Mouse (Mus musculus): ENCODE results near the gene Lhx2. TPM values are rescaled to one million over a fixed set of nuclear protein-coding genes. Genes with fewer than 3 reads are reported as not detected.

Lhx2 gene
- total RNA-seq (2022), result under 1 TPM in 1 of 4 experiments, not detected in 3; 0.24 TPM

- DNase-seq (ENCODE audit: low spot score), result no peak
Measured at GRCm38 (mm10) chr2:38338990-38339909, at the start of gene Lhx2. Gene Lhx2 (plus strand): TSS chr2:38339281.

DNA sequence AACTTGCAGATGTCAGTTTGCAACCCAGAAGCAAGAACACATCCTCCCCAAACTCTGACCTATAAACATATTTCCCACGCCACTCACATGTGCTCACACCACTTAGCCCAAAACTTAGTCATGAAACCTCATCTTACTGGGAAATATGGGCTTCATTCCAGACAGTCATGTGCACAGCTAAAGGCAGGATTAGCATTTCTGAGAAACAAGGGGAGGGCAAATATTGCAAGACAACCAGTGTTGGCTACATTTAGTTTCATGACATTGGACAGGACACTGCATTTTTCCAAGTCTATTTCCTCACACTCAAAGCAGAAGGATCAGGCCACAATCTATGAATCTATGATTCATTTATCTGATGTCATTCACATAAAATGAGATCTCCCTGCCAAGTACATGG lies 47.6 kb upstream of the Lhx2 start:
- DNase-seq (ENCODE audit: low spot score), result no peak

- no peak for DNase-seq (ENCODE audit: low spot score)
Measured at GRCm38 (mm10) chr2:38295939-38296338, 43.1 kb upstream of the Lhx2 start.

DNA sequence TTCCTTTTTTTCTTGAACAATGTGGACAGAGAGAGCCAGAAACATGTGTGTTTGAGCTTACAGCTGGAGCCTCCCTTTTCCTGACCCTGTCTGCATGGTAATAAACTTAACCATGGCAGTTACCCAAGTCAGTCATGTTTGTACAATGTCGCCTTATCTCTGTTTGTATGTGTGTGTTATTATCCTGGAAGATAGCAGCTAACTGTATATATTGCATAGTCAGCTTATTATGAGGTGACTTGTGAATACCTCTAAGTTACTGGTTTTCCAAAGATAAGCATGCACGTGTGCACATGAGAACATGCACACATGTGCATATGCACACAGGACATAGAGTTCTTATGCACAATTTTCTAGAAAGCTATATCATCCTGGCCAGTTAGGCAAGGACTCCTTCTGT lies 38.1 kb upstream of the Lhx2 start:
- DNase-seq (ENCODE audit: low spot score), result no peak

DNA sequence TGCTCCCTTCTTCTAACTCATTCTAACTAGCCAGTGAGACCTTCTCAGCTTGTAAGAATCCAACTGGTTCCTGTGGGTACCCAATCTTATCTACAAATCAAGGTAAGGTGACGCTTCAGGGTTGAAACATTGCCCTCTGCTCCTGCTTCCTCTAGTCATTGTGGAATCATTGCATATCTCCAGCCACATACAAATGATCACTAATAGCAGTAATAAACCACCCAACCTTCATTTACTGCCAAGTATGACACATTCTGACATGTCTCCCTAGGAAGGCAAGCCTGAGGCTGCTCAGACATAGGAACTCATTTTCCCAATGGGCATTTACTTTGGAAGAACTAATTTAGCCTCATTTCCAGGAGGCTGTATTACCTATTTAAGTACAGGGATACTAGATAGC lies 33.9 kb upstream of the Lhx2 start:
- no peak for DNase-seq (ENCODE audit: low spot score)

DNA sequence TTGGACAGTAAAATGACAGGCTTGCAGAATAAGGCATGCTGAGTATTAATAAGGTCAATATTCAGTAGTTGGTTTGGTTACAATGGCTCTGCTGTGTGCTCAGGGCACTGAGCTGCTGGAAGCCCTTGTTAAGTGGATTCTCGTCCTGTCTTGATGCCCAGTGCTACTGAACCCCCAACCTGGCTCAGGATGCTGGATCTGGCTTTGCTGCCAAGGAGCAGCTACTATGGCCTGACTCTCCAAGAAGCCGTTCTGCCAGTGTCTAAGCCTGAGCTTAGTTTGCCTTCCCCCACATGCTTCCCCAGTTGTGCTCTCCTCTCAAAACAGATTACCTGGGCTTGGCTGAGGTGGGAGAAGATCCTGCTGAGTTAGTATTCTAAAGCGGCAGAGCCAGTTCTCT lies 26.2 kb upstream of the Lhx2 start:
- no peak for DNase-seq (ENCODE audit: low spot score)

DNA sequence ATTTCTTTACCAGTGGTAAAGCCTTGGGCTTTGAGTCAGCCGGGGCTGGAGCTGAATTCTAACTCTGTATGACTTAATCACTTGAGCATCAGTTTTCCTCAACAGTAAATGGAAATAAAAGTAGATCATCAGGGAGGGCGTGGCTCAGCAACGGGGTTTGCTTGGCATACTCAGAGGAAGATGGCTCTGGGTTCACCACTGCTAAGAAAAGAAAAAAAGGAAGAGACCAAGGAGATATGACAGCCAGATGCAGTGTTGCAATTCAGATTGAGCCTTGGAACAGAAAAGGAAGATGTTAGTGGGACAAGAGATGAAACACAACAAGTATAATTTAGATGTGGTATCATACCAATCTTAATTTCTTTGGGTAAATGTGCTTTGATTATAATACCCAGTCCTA lies 25.7 kb upstream of the Lhx2 start:
- DNase-seq (ENCODE audit: low spot score), result no peak

GRCm38 (mm10) chr2:38319086-38319485 lies 20.0 kb upstream of the Lhx2 start:
- DNase-seq (ENCODE audit: low spot score), result no peak

DNA sequence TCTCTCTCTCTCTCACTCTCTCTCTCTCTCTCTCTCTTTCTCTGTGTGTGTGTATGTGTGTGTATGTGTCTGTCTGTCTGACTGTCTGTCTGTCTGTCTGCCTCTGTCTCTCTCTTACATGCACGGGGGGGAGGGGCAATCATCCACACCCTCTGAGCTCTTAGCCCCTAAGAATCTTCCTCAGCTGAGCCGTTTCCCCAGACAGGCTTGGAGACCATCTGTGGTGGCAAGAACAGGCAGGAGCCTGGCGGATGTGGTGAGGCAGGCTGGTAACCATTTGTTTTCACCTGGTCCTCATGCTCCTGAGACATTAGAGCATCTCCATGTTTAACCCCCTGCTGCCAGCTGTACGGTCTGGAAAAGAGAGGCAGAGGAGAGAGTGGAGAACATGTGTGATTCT lies 18.2 kb upstream of the Lhx2 start:
- DNase-seq (ENCODE audit: low spot score), result no peak

DNA sequence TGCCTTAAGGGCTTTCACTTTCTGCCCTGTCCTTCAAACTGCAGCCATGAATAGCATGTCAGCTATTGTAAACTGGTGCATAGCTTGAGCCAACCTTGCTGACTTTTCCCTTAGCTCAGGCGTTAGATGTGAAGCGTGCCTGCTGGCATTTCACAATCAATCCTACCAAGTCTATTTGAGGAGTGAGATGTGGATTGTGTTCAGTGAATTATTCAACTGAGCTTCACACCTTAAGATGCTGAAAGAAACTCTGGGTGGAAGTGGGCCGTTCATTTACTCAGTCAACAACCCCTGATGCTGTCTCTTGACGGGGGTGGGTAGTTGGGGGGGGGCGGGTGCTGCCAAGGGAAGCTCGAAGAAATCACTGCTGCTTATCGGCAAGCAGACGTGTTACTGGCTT lies 15.7 kb upstream of the Lhx2 start:
- DNase-seq (ENCODE audit: low spot score), result no peak

GRCm38 (mm10) chr2:38326671-38327070 lies 12.4 kb upstream of the Lhx2 start:
- no peak for DNase-seq (ENCODE audit: low spot score)

DNA sequence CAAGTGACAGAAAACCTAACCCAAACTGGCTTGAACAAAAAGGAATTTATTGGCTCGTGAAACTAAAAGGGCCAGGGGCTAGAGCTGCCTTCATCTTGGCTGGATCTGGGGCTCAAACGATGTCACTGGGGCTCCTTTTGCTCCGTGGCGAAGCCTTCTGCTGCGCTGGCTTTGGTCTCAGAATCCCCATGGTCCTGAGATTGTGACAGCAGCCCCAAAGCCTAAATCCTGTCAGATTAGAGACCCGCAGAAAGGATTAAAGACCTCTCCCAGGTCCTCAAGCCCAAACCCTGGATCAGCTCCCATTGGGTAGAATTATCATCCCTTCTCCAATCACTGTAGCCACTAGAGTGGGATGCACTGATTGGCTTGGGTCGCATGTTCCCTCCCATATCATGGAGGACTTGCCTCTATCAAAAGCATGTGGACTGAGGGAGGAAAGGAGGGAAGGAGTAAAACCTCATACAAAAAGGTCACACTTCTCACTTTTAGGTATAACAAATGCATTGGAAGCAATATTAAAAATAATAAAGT lies 5.4 kb upstream of the Lhx2 start:
- no peak for DNase-seq (ENCODE audit: low spot score)

- no peak for DNase-seq (ENCODE audit: low spot score)
Measured at GRCm38 (mm10) chr2:38336606-38337005, 2.5 kb upstream of the Lhx2 start.

DNA sequence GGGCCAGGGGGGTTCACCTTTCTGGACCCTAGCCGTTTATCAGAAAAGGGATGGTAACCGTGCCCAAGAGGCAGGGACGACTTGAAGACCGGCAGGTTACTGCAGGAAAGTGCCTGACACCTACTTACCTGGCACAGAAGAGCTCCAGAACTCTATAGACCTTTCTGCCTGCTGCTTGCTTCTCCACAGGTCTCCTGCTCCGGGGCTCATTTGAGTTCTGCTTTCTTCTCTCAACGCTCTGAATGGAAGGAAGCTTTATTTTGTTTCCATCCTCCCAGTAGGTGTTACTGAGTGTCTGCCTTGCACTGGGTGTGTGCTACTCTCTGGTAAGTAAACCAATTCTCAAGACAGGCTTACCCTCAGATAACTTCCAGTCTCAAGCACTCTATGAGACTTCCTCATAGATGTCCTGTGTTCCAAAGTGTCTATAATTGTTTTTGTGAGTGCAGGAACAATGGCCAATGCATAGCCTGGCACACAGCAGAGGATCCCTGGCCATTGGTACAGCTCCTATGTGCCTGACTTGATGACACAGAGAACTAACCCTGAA lies 1.9 kb upstream of the Lhx2 start:
- DNase-seq (ENCODE audit: low spot score), result no peak

- no peak for DNase-seq (ENCODE audit: low spot score)
Measured at GRCm38 (mm10) chr2:38337681-38338080, 1.4 kb upstream of the Lhx2 start.

- no peak for DNase-seq (ENCODE audit: low spot score)
Measured at GRCm38 (mm10) chr2:38338348-38338932, 641 bp upstream of the Lhx2 start.

- no peak for DNase-seq (ENCODE audit: low spot score)
Measured at GRCm38 (mm10) chr2:38339910-38340625, 987 bp downstream of the Lhx2 start.

GRCm38 (mm10) chr2:38340626-38341200 lies 1.6 kb downstream of the Lhx2 start:
- DNase-seq (ENCODE audit: low spot score), result no peak

GRCm38 (mm10) chr2:38343573-38343972 lies 4.5 kb downstream of the Lhx2 start:
- no peak for DNase-seq (ENCODE audit: low spot score)

- no peak for DNase-seq (ENCODE audit: low spot score)
Measured at GRCm38 (mm10) chr2:38344727-38345126, 5.6 kb downstream of the Lhx2 start.

DNA sequence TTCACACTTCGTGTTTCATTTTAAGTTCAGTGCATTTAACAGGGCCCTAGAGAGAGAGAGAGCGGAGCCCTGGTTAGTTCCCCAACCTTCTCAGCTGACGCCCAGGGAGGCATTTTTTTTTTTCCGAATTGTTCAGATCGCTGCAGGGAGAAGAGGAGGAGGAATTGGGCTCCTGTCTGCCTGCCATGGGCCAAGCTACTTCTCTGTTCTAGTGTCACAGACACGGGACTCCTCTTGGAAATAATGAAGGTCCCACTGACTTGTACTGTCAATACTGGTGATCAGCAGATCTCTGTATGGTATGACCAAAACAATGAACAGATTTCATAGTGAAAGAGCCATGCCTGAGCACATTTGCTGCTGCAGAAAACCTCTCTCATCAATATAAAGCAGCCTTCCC lies 7.3 kb downstream of the Lhx2 start:
- DNase-seq (ENCODE audit: low spot score), result no peak
